In the genomic region with DNA sequence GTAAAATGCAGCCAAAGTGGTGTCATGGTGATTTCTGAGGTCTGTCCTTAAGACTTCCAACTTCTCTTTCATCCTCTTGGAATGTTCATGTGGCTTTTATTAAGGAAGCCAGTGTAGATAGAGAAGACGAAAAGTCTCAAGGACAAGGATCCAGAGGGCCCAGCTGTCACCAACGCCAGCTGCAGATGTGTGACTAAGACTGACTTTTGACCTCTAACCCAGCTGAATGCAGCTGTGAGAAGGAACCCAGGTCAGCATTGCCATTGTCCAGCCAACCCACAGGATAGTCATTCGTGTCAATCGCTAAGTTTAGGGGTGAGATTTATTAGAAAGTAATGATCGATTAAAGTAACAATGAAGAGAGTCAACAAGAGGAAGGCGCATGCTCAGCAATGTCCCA, we compare ENCODE assay signal across 14 mouse cellular contexts. TPM values are rescaled to one million over a fixed set of nuclear protein-coding genes. Genes with fewer than 3 reads are reported as not detected.
A peak's percentile ranks its signal among the peaks of the same experiment; 100 is the strongest.
DNase-seq lines count a peak whose midpoint lies in the region; ATAC-seq lines count a peak whose summit lies in the region.
"Had no signal": no experiment of that assay in that cellular context is flagged by ENCODE, and none has a peak within 500 bp of the region (broad histone marks: within the 10 kb centered on the region; RNA-seq: fewer than 3 reads in every experiment).

No protein-coding gene starts in this region.

- WGBS in forebrain, embryonic 16.5 days = 90% methylated on average over 6 of the region's 6 CpGs

- no peak overlapping the region for H3K27ac ChIP-seq in forebrain, embryonic 16.5 days (ENCODE audit: low read length)
- H3K27ac ChIP-seq: limb, embryonic 12.5 days; liver, embryonic 14.5 days; midbrain, embryonic 10.5 days; stomach, postnatal 0 days had no signal

- no peaks in the 10 kb centered on the region for H3K9me3 ChIP-seq in forebrain, embryonic 16.5 days (ENCODE audit: control insufficient read depth, low read length)
- H3K9me3 ChIP-seq: limb, embryonic 12.5 days; midbrain, embryonic 10.5 days had no signal

- DNase-seq in kidney, postnatal 14 days = peak; percentile 28
- no peak for DNase-seq in kidney, adult 18-20 months
- peak; percentile 28 for DNase-seq in embryo, embryonic 10.5 days (ENCODE audit: low spot score)
- DNase-seq in heart, postnatal 10 days = peak; percentile 50 to 63
- peak; percentile 26 for DNase-seq in lung, postnatal 36 days
- DNase-seq in layer of hippocampus, postnatal 14 days (ENCODE audit: low spot score in 2 of 2) = no peak
- DNase-seq: cerebellum, adult 8-10 months; right cerebral cortex, postnatal 14 days had no signal

- H3K4me1 ChIP-seq in forebrain, embryonic 16.5 days (replicated peaks; ENCODE audit: control insufficient read depth, insufficient read depth, low read length) = no peaks in the 10 kb centered on the region
- H3K4me1 ChIP-seq: limb, embryonic 12.5 days; midbrain, embryonic 10.5 days had no signal

- no peak overlapping the region for H3K4me3 ChIP-seq in forebrain, embryonic 16.5 days (replicated peaks; ENCODE audit: low read length)
- H3K4me3 ChIP-seq: limb, embryonic 12.5 days; midbrain, embryonic 10.5 days had no signal

- H3K27me3 ChIP-seq in forebrain, embryonic 16.5 days (replicated peaks; ENCODE audit: control insufficient read depth, insufficient read depth, low read length) = no peaks in the 10 kb centered on the region
- H3K27me3 ChIP-seq: limb, embryonic 12.5 days had no signal

- H3K36me3 ChIP-seq in forebrain, embryonic 16.5 days (ENCODE audit: control insufficient read depth, insufficient read depth) = no peaks in the 10 kb centered on the region
- H3K36me3 ChIP-seq: limb, embryonic 12.5 days; midbrain, embryonic 10.5 days had no signal

- H3K4me2 ChIP-seq in forebrain, embryonic 16.5 days (ENCODE audit: low read length) = no peak overlapping the region
- H3K4me2 ChIP-seq: limb, embryonic 12.5 days had no signal

- intact Hi-C loops in heart, postnatal 10 days (cut with DNase I) = no loop called here

- no peak overlapping the region for H3K9ac ChIP-seq in forebrain, embryonic 16.5 days (replicated peaks; ENCODE audit: low read depth, low read length)
- H3K9ac ChIP-seq: limb, embryonic 12.5 days; liver, embryonic 14.5 days had no signal

- no peak for ATAC-seq in forebrain, embryonic 16.5 days

RNA-seq across cellular contexts. Expression of gene Gna14, which starts 32.5 kb away (rescaled TPM):
- total RNA-seq in heart, postnatal 10 days (2021) = under 1 TPM; 0.42 to 0.43 TPM
- polyA plus RNA-seq in forebrain, embryonic 16.5 days (2015; fragmentation: Nextera tagmentation; extraction: Ambion mirVana) = 1.1 and 1.3 TPM in 2 replicates
- total RNA-seq in layer of hippocampus, postnatal 14 days (2021) = 1 to 10 TPM; 1.1 to 1.7 TPM
- total RNA-seq: MEL had no signal

Comparison
In these comparisons a context has a peak if more than half of its experiments do, and no peak if none do; other contexts are left out.
1. DNase-seq: peak in kidney, postnatal 14 days (single experiment), embryo, embryonic 10.5 days (single experiment), heart, postnatal 10 days (2 of 2) and lung, postnatal 36 days (single experiment); none in kidney, adult 18-20 months (single experiment) and layer of hippocampus, postnatal 14 days (0 of 2).